Mouse (Mus musculus): ENCODE measurements around the gene 4930548H24Rik. TPM values are rescaled to one million over a fixed set of nuclear protein-coding genes. Genes with fewer than 3 reads are reported as not detected.
"Not testable (repeated sequence)": the region's sequence is repeated elsewhere in the genome, so short reads cannot be mapped to it uniquely, and the experiment has no call there.

Gene 4930548H24Rik
- polyA plus RNA-seq, 1 experiment from 2014 or later, result not detected

DNA sequence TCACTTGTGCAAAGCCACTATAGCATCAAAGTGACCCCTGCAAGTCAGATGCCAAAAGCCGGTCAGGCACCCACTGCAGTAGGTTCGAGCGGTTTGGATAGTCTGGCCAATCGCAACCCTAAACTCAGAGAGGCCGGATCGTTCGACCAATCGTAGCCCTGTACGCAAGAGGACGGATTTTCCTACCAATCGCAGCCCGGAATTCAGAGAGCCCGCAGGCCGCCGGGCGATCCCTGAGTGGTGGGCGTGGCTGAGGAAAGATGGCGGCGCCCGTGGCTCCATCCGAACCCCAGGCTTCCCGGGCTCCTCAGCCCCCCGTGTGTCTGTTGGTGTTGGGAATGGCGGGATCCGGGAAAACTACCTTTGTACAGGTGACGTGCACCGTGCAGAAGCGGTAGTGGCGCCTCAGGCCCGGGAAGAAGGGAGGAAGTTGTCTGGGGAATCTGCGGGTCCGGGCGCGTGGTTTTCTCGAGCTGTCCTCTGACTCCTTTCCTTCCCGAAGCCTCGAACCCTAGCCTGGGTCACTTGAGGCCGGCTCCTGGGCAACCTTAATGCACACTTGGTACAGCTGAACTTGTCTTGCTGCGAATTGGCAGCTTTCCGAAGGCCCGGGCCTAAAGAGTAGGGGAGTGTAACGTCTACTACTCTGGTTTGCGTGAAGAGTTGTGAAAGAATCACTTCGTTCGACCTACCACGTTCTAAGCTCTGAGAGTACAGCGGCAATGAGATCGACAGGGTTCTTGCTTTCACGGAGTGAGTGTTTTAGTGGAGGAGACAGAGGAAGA, 9.2 kb downstream of the 4930548H24Rik start, which contains the start of gene Gpn1:
Gene Gpn1, plus strand, starts transcription at position 229 of the 785 bp plus-strand sequence.
- H3K27ac ChIP-seq, result no peak within 1 kb of the TSS
- 0 out of 2 replicates have a peak, but pooled peaks cover 4% of the 10 kb centered on the region for H3K27me3 ChIP-seq (replicated peaks)
- peak; percentile 100 for ATAC-seq
- peak within 1 kb of the TSS; percentile 89 for H3K4me3 ChIP-seq
- H3K9ac ChIP-seq, result peak within 1 kb of the TSS; percentile 79
- H3K36me3 ChIP-seq, result peaks cover 36% of the 10 kb centered on the region
- H3K4me2 ChIP-seq, result peak within 1 kb of the TSS; percentile 86
- no peaks in the 10 kb centered on the region for H3K9me3 ChIP-seq (replicated peaks)
- H3K4me1 ChIP-seq, result peaks cover 23% of the 10 kb centered on the region
- WGBS (ENCODE audit: insufficient replicate concordance), result under 1% methylated on average over 49 of the region's 49 CpGs

DNA sequence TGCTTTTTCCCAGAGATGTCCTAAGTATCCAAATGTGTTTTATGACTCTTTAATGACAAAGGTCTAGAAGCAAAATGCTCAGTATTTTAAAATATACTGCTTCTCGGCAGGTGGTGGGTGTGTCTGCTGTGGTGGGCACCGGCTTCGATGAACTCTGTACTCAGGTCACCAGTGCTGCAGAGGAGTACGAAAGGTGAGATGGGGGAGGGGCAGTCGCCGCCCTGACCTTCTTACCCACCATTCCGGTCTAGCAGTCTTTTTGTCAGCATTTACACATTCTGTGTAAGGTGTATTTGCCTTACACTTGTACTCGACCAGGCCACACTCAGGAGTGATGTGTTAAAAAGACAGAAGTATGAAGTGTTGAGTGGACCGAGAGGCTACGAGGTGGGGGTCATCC, 19.3 kb downstream of the 4930548H24Rik start:
- no peak overlapping the region for H3K27ac ChIP-seq
- H3K36me3 ChIP-seq, result peaks cover 89% of the 10 kb centered on the region
- H3K9ac ChIP-seq, result no peak overlapping the region
- no peak overlapping the region for H3K4me3 ChIP-seq
- no peak for ATAC-seq
- WGBS (ENCODE audit: insufficient replicate concordance), result 86% methylated on average over 10 of the region's 10 CpGs
- H3K9me3 ChIP-seq (replicated peaks), result no peaks in the 10 kb centered on the region
- no peak overlapping the region for H3K4me2 ChIP-seq
- no peaks in the 10 kb centered on the region for H3K27me3 ChIP-seq (replicated peaks)
- H3K4me1 ChIP-seq, result no peaks in the 10 kb centered on the region

DNA sequence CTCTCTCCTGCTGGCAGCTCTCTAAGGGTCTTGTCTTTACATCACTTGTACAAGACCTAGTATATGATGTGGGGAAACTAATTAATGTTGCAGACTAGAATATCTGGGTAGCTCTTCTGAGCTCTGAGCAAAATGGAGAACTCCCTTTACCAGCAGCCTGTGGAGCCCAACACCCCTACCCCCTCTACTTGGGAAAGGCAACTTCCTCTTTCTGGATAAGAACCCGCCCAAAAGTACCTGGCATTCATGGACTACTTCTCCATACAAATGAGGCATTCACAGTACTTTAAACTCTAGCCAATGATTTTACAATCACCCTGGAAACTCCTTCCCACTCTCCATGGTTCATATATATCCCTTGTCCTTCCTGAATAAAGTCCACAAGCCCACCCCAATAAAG, 26.9 kb downstream of the 4930548H24Rik start:
- peaks cover 95% of the 10 kb centered on the region for H3K36me3 ChIP-seq
- H3K27ac ChIP-seq, result no peak overlapping the region
- H3K4me2 ChIP-seq, result no peak overlapping the region
- no peak overlapping the region for H3K9ac ChIP-seq
- 56% methylated on average over 1 of the region's 1 CpGs for WGBS (ENCODE audit: insufficient replicate concordance)
- H3K4me1 ChIP-seq, result no peaks in the 10 kb centered on the region
- H3K27me3 ChIP-seq (replicated peaks), result no peaks in the 10 kb centered on the region
- H3K4me3 ChIP-seq, result no peak overlapping the region
- no peak for ATAC-seq
- no peaks in the 10 kb centered on the region for H3K9me3 ChIP-seq (replicated peaks)

DNA sequence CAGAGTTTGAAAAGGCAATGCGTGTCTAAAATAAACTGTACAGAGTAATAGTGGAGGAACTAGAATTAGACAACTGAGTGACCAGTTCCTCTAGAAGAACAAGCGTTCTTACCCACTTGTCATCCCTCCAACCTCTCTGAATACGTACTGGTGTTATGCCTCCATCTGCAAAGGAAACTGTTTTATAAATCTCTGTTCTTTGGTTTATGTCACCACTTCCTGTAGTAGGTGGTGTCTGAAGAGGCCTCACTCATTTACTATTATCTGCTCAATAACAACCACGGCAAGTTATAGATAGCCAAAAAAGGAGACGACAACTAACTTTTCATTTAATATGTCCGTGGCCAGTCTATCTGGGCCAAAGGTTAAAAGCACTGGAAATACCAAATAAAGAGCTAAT, 35.0 kb downstream of the 4930548H24Rik start:
- Histone ChIP-seq H3K36me3 (peaks cover 78% of the 10 kb centered on the region), H3K9me3 (replicated peaks) (no peaks in the 10 kb centered on the region), H3K27ac (no peak overlapping the region), H3K4me2 (no peak overlapping the region), H3K4me3 (no peak overlapping the region), H3K9ac (no peak overlapping the region), H3K4me1 (peaks cover 2% of the 10 kb centered on the region), H3K27me3 (replicated peaks) (no peaks in the 10 kb centered on the region)
- WGBS (ENCODE audit: insufficient replicate concordance), result 77% methylated on average over 6 of the region's 6 CpGs
- no peak for ATAC-seq

DNA sequence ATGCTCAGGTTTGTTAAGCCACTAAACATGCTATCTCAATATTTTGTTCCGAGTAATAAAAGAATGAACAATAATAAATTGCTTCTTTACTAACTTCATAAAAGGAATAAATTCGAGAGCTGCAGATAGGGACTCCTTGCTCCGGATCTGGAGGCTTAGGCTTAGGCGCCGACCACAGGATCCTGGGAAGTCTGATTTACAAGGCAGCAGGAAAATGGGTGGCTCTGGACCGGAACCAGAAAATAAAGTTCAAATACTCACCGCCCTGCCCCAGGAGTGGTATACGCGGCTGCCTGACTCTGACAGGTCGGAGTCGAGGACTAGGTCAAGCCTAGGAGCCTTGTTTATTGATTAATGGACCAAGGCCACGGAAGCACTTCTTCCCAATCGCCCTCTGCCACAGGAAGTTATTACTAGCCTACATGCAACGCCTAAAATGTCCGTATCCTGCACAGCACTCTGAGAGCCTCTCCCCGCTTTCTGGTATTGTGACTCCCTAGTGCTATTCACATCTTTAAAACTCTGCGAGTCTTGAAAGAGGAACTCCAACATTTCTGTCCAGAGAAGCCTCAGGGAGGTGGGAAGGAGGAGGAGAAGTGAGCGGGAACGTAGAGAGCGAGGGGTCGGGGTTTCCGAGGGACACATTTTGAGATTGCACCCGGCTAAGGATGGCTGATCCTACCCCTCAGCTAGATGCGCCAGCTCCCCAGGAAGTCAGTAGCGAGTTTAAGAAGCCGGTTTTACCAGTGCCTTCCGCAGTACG, 41.0 kb downstream of the 4930548H24Rik start, which contains the start of gene Slc4a1ap:
Gene Slc4a1ap, plus strand, starts transcription at position 642 of the 763 bp plus-strand sequence.
- H3K4me1 ChIP-seq, result peaks cover 27% of the 10 kb centered on the region
- peak within 1 kb of the TSS; percentile 89 for H3K9ac ChIP-seq
- peak within 1 kb of the TSS; percentile 92 for H3K4me2 ChIP-seq
- peak within 1 kb of the TSS; percentile 96 for H3K4me3 ChIP-seq
- WGBS (ENCODE audit: insufficient replicate concordance), result under 1% methylated on average over 28 of the region's 28 CpGs
- H3K9me3 ChIP-seq (replicated peaks), result no peaks in the 10 kb centered on the region
- H3K27me3 ChIP-seq (replicated peaks), result no peaks in the 10 kb centered on the region
- peak; percentile 81 for ATAC-seq
- peaks cover 48% of the 10 kb centered on the region for H3K36me3 ChIP-seq
- peak within 1 kb of the TSS; percentile 83 for H3K27ac ChIP-seq

DNA sequence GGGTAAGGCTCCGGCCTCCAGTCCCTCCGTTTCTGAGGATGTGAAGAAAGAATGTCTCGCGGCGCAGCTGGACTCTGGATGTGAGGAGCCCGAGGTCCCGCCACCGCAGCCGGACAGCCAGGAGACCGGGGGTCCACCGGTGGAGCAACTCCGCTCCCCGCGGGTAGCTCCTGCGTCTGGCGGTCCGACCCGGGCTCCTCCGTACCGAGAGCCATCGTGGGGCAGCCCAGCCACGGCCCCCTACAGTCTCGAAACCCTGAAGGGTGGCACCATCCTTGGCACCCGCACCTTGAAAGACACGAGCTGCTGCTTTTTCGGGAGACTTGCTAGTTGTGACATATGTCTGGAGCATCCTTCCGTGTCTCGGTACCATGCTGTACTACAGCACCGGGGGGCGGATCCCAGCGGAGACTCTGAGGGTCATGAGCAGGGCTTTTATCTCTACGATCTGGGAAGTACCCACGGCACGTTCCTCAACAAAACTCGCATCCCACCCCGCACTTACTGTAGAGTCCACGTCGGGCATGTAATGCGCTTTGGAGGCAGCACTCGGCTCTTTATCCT, 41.7 kb downstream of the 4930548H24Rik start:
- H3K4me1 ChIP-seq, result peaks cover 27% of the 10 kb centered on the region
- ATAC-seq, result peak; percentile 48
- 2% methylated on average over 40 of the region's 40 CpGs for WGBS (ENCODE audit: insufficient replicate concordance)
- peak overlapping the region; percentile 92 for H3K4me2 ChIP-seq
- no peaks in the 10 kb centered on the region for H3K9me3 ChIP-seq (replicated peaks)
- H3K36me3 ChIP-seq, result peaks cover 48% of the 10 kb centered on the region
- no peaks in the 10 kb centered on the region for H3K27me3 ChIP-seq (replicated peaks)
- H3K9ac ChIP-seq, result peak overlapping the region; percentile 89
- peak overlapping the region; percentile 83 for H3K27ac ChIP-seq
- peak overlapping the region; percentile 96 for H3K4me3 ChIP-seq

DNA sequence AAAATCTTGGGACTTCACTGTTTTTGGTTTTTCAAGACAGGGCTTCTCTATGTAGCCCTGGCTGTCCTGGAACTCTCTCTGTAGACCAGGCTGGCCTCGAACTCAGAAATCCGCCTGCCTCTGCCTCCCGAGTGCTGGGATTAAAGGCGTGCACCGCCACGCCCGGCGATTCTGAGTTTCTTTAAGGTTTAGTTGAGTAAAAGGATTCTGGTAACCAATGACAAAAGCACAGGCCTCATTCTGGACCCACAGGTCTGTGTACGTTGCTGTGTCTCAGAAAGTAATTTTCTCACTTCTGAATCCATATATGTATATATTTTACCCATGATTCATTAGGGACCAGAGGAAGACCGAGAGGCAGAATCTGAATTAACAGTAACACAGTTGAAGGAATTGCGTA, 42.2 kb downstream of the 4930548H24Rik start, which contains the start of gene Supt7l:
Gene Supt7l, minus strand, starts transcription at position 101 of the 400 bp plus-strand sequence.
- not testable (repeated sequence) for H3K27me3 ChIP-seq (replicated peaks); ATAC-seq; H3K9me3 ChIP-seq (replicated peaks)
- peak within 1 kb of the TSS; percentile 89 for H3K9ac ChIP-seq
- H3K4me2 ChIP-seq, result peak within 1 kb of the TSS; percentile 92
- 67% methylated on average over 11 of the region's 11 CpGs for WGBS (ENCODE audit: insufficient replicate concordance)
- H3K4me1 ChIP-seq, result peaks cover 27% of the 10 kb centered on the region
- H3K36me3 ChIP-seq, result peaks cover 48% of the 10 kb centered on the region
- H3K27ac ChIP-seq, result peak within 1 kb of the TSS; percentile 83
- peak within 1 kb of the TSS; percentile 96 for H3K4me3 ChIP-seq

DNA sequence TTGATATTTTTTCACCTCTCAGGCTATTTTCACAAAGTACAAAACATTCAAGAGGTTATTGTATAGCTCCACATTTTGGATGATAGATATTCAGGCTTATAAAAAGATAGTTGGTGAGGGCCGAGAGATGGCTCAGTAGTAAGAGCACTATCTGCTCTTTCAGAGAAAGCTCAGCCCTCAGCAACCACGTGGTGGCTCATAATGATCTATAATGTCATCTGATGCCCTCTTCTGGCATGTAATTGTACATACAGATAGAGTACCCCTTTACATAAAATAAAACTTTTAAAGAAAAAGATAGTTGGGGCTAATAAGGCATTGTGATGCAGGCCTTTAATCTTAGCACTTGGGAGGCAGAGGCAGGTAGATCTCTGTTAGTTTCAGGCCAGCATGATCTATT, 43.0 kb downstream of the 4930548H24Rik start:
- Histone ChIP-seq H3K27me3 (replicated peaks) (no peaks in the 10 kb centered on the region), H3K9ac (no peak overlapping the region), H3K4me3 (peak overlapping the region; percentile 96; the same call in 1 of the 2 replicates), H3K4me1 (peaks cover 27% of the 10 kb centered on the region), H3K9me3 (replicated peaks) (no peaks in the 10 kb centered on the region), H3K36me3 (peaks cover 49% of the 10 kb centered on the region), H3K27ac (no peak overlapping the region), H3K4me2 (peak overlapping the region; percentile 92)
- 22% methylated on average over 2 of the region's 2 CpGs for WGBS (ENCODE audit: insufficient replicate concordance)
- peak; percentile 38; the same call in 1 of the 2 replicates for ATAC-seq

DNA sequence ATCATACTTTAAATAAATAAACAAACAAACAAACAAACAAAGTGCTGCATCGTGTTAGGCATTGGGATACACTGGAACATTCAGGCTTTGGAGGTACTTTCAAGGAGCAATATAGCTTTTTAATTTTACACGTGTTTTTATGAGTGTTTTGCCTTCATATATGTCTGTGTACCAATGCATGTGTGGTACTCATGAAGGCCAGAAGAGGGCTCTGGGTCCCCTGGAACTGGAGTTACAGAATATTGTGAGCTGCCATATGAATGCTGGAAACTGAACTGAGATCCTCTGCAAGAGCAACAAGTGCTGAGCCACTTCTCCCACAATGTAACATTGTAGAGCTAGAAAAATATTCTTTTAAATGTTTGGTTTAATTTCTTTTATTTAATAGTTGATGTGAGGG, 49.7 kb downstream of the 4930548H24Rik start:
- no peaks in the 10 kb centered on the region for H3K9me3 ChIP-seq (replicated peaks)
- no peak overlapping the region for H3K27ac ChIP-seq
- no peak overlapping the region for H3K9ac ChIP-seq
- peaks cover 86% of the 10 kb centered on the region for H3K36me3 ChIP-seq
- no peak overlapping the region for H3K4me2 ChIP-seq
- no peak for ATAC-seq
- H3K4me3 ChIP-seq, result no peak overlapping the region
- H3K27me3 ChIP-seq (replicated peaks), result no peaks in the 10 kb centered on the region
- 80% methylated on average over 2 of the region's 2 CpGs for WGBS (ENCODE audit: insufficient replicate concordance)
- H3K4me1 ChIP-seq, result no peaks in the 10 kb centered on the region

All from liver, embryonic 12.5 days (tissue).